Mouse (Mus musculus) C3H10T1/2 (cell line): ENCODE results near the gene Ctnnbl1. TPM values are rescaled to one million over a fixed set of nuclear protein-coding genes. Genes with fewer than 3 reads are reported as not detected.

Experiments
- polyA plus RNA-seq, 2 experiments: library from polyadenylated mRNA; unstranded; fragments of >200 nt; fragmentation: generic; extraction: Trizol; gene quantifications; one replicate each; pipeline ENCODE4 v1.2.1; 2012; ENCODE audit warnings: missing spikeins in 2 of 2

The Ctnnbl1 gene
- polyA plus RNA-seq, result 10 to 100 TPM; 29.8 to 32.1 TPM

DNA sequence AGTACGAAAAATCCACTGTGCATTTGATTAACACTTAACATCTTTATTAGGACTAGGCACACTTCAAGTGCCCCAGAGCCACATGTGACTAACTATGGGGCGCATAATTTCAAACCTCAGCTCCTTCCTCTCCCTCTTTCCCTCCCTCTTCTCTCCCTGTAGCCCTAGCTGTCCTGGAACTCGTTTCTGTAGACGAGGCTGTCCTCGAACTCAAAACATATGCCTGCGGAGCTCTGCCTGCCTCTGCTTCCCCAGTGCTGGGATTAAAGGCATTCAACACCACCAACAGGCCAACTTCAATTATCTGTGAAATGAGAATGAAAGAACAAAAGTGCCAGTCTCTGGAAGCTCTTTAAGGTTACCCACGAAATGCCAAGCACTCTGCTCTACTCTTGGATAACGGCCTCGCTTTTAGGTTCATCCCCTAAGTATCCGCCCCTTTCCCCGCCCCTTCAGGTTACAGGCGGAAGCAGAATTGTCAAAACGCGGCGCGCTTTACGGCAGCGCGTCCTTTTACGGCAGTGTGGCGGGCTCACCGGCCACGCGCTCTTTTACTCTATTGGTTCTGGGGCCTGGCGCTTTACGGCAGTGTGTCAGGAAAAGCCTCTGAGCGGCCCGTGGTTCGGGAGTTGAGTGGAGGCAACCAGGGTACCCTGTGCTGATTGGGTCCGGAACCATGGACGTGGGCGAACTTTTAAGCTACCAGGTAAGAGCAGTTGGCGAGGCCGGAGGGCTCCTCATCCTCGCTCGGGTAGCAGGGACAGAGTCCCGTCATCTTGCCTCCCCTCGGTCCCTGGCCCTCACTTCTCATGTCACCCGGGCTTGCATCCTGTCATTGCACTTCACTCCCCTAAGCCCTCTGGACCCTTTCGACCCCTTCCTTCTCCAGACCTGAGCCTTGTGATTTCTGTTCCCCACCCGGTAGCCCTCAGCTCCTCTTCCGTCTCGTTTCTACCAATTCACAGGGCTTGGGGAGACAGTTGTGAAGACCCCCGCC lies at the start of gene Ctnnbl1:
Gene Ctnnbl1, plus strand, starts transcription at position 548 of the 997 bp plus-strand sequence.

DNA sequence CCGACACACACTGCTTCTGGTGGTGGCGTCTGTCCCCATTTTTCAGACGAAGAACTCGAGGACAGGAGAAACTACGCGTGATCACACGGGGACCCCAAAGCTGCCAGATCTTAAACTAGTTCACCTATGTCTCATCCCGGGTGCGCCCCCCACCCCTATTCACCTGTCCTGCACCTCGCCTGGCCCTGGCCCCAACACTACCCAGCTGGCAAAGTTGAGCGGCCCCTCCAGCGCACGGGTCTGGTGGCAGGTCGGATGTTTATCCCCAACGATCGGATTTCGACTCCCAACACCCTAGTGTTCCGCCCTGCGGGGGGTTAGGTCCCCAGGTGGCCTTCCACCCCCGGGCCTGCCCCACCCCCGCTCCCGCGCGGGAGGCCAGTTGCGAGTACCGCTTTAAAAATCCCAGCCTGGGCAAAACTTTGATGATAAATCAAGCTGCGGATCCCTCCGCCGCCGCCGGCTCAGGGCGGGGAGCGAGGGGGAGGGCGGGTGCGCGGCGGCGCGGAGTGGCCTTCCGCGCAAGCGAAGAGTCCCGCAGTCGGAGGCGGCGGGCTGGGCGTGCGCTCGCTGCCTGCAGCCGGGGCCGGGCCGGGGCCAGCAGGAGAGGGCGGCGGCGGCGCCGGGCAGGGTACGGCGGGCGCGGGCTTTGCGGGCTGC lies 177.0 kb downstream of the Ctnnbl1 start, which contains the start of gene Vstm2l:
Gene Vstm2l, plus strand, starts transcription at position 549 of the 660 bp plus-strand sequence.

Other genes starting within 250 kb of the Ctnnbl1 start
- gene Nnat, start 177.3 kb upstream of the Ctnnbl1 start, polyA plus RNA-seq, result 1 to 10 TPM in 1 of 2 experiments, under 1 TPM in 1; 0.02 to 1.0 TPM
- 10 to 100 TPM; 11.1 to 26.6 TPM for gene Blcap, start 166.1 kb upstream of the Ctnnbl1 start, polyA plus RNA-seq
- gene Vstm2l, start 177.3 kb downstream of the Ctnnbl1 start, polyA plus RNA-seq, result not detected